Mouse (Mus musculus): ENCODE measurements around the gene Chrne.
"Not testable (repeated sequence)": the region's sequence is repeated elsewhere in the genome, so short reads cannot be mapped to it uniquely, and the experiment has no call there.

Chrne gene

GRCm38 (mm10) chr11:70583775-70584174, 35.2 kb downstream of the Chrne start:
- no peak for DNase-seq (ENCODE audit: low spot score)

- DNase-seq (ENCODE audit: low spot score), result no peak
Observed at GRCm38 (mm10) chr11:70583022-70583714, 35.8 kb downstream of the Chrne start.

- no peak for DNase-seq (ENCODE audit: low spot score)
Observed at GRCm38 (mm10) chr11:70582196-70582595, 36.8 kb downstream of the Chrne start.

GRCm38 (mm10) chr11:70580921-70581320, 38.1 kb downstream of the Chrne start:
- DNase-seq (ENCODE audit: low spot score), result no peak

GRCm38 (mm10) chr11:70580358-70580720, 38.7 kb downstream of the Chrne start:
- DNase-seq (ENCODE audit: low spot score), result no peak

- no peak for DNase-seq (ENCODE audit: low spot score)
Observed at GRCm38 (mm10) chr11:70579710-70580357, 39.2 kb downstream of the Chrne start.

- no peak for DNase-seq (ENCODE audit: low spot score)
Observed at GRCm38 (mm10) chr11:70578962-70579361, 40.1 kb downstream of the Chrne start.

- DNase-seq (ENCODE audit: low spot score), result no peak
Observed at GRCm38 (mm10) chr11:70577201-70577600, 41.8 kb downstream of the Chrne start.

GRCm38 (mm10) chr11:70573872-70574271, 45.1 kb downstream of the Chrne start:
- no peak for DNase-seq (ENCODE audit: low spot score)

GRCm38 (mm10) chr11:70572348-70572902, 46.6 kb downstream of the Chrne start:
- DNase-seq (ENCODE audit: low spot score), result no peak

GRCm38 (mm10) chr11:70571641-70572040, 47.4 kb downstream of the Chrne start:
- no peak for DNase-seq (ENCODE audit: low spot score)

- not testable (repeated sequence) for DNase-seq (ENCODE audit: low spot score)
Observed at GRCm38 (mm10) chr11:70570614-70571013, 48.4 kb downstream of the Chrne start.

- no peak for DNase-seq (ENCODE audit: low spot score)
Observed at GRCm38 (mm10) chr11:70566586-70566985, 52.4 kb downstream of the Chrne start.

All from layer of hippocampus, adult 9-10 months (tissue).